Mouse (Mus musculus) neural tube, embryonic 10.5 days (tissue): ENCODE data around the gene Sdhaf4.
"Not testable (repeated sequence)": the region's sequence is repeated elsewhere in the genome, so short reads cannot be mapped to it uniquely, and the experiment has no call there.

Experiments
- DNase-seq: peaks from one replicate; pipeline ENCODE4 v3.0.0-alpha.2; 2017; ENCODE audit warnings: low spot score; ENCODE audit errors: extremely low spot score

The Sdhaf4 gene

DNA sequence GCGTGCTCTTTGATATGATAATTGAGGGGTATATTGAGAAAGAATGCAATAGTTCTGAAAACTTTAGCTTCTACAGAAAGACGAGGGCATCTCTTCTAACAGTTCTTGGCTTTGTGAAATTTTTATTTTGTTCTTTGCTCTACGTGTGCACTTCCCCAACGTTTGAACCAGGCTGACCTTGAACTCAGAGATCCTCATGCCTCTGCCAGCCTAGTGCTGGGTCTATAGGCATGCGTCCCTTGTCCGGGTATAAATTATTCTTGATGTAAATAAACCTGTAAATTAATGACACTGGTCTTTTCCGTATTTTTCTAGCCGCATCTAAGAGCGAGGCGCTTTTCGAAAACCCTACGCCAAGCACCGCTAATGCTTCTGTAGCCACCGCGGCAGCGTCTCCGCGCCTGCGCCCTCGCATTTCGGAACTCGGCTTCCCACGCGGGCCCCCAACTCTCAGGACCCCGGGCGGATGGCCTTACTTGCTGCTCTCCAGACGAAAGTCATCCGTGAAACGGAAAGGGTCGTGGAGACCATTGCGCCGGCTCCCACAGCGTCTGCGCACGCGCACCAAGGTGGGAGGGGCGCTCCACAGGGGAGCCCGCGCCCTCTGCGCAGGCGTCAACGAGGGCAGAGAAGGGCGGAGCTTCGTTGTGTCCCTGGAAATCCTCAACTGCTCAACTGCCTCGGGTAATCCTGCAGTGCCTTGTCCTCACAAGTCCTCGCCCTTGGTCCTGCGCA, at the start of gene Sdhaf4:
TSS of gene Sdhaf4 (minus strand) at position 587 of the 735 bp plus-strand sequence.
- peak; percentile 94 for DNase-seq

GRCm38 (mm10) chr1:24046730-24047510, 41.5 kb upstream of the Sdhaf4 start:
- DNase-seq = no peak

DNA sequence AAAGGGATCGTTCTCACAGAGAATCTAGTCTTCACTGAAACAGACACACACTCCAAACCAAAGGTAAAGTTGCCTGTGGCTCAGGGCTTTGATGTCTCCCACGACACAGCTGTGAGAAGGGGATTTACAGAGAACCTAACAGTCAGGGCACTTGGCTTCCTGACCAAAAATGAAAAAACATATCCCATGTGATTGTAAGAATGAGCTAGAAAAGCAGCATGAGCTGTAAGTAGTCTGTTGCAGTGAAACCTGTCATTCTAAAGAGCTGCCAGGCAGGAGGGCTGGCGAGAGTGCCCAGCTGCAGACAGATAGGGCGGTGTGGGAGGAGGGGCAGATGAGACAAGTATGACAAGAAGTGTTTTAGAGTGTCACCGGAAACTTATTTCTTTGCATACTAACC, 40.2 kb upstream of the Sdhaf4 start:
- DNase-seq = no peak

- no peak for DNase-seq
Observed at GRCm38 (mm10) chr1:24043007-24043406, 37.6 kb upstream of the Sdhaf4 start.

GRCm38 (mm10) chr1:24033759-24034423, 28.4 kb upstream of the Sdhaf4 start:
- DNase-seq = no peak

DNA sequence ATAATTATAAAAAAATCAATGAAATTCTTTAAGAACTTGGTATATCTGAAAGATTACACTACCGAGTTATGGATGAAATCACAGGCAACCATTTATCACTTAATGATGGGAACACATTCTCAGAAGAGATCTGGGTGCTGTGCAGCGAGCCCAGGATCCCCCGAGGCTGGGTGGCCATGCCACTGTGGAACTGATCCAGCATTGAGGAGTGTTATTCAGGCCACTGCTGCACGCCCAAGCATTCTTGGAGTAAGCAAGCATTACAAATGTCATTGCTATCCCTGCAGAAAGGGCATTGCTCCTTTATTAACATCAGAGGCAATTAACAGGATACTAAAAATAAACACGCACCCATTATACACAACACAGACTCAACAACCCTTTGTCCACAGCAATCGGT, 5.4 kb upstream of the Sdhaf4 start:
- DNase-seq = no peak

GRCm38 (mm10) chr1:24010016-24010415, 4.6 kb upstream of the Sdhaf4 start:
- DNase-seq = no peak

DNA sequence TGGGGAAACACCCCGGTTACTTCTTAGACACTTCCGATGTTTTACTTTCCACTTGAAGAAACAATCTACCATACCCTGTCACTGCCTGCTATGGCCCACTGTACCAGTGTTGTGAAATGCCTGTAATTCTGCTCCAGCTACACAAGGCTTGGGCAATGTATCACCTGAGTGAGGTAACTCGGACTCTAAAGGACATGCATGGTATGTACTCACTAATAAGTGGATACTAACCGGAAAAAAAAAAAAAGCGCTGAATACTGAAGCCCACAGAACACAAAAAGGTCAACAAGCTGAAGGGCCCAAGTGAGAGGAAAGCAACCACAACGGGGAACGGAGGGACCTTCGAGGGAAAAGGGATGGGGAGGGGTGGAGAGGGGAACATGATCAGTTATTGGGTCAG, 2.2 kb upstream of the Sdhaf4 start:
- no peak for DNase-seq

DNA sequence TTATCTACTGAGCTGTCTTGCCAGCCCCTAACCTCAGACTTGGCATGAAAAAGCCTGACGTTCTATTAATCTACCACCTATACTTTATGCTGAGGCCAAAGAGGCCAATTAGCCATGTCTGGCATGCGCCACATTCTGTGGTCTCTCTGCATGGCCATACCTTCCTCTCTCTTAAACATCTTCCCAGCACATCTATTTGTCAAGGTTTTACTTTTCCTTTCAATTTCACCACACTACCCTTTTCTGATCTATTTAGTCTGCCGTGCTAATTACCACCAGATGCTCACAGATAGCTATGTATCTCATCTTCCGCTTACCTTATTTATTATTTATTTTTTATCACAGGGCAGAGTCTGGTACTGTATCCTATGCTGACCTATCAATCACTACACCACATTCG, 6.1 kb downstream of the Sdhaf4 start:
- DNase-seq = no peak

DNA sequence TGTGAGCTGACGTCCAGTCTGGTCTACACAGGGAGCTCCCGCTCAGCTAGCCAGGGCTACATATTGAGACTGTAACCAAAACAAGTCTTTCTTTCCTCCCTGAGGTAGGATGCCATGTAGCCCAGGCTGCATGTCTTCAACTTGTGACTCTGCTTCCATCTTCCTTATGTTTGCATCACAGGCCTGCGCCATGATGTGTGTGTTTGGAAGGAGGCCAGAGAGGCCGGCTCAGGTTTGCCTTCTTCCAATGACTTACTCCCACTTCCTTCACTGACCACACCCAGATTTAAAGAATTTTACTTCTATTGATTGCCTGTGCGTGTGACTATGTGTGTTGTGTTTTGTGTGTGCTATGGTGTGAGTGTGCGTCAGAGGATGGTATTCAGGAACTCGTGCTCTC, 6.6 kb downstream of the Sdhaf4 start:
- no peak for DNase-seq

DNA sequence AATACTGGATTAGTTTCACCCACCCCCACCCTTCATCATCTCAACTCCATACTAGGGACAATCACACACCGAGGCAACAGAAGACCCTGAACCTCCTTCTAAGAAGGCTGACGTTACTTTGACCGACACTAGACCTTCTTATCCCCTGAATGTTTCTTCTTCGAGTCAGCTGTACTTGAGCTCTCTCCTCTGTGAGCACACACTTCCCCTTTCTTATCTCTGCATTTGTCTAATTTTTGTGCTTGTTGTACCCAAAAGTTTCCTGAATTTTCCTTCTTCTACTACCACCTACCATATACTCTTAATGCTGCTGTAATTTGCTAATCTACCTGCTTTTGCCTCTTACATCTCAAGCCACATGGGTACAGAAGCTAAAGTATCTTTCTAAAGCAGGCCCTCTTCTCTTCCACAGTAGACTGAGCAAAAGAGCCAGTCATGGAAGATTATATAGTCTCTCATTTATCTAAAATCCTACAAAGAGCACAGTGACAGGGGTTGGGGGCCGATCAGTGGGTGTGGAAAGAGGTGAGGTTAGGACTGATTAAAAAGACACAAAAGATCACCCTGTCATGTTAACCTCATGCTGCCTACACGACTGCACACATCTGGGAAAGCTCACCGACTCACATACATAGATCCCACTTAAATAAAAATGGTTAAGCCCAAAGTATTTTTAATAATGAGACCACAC, 7.2 kb downstream of the Sdhaf4 start:
- no peak for DNase-seq

- no peak for DNase-seq
Observed at GRCm38 (mm10) chr1:23997493-23997892, 8.0 kb downstream of the Sdhaf4 start.

- no peak for DNase-seq
Observed at GRCm38 (mm10) chr1:23995420-23995819, 10.0 kb downstream of the Sdhaf4 start.

DNA sequence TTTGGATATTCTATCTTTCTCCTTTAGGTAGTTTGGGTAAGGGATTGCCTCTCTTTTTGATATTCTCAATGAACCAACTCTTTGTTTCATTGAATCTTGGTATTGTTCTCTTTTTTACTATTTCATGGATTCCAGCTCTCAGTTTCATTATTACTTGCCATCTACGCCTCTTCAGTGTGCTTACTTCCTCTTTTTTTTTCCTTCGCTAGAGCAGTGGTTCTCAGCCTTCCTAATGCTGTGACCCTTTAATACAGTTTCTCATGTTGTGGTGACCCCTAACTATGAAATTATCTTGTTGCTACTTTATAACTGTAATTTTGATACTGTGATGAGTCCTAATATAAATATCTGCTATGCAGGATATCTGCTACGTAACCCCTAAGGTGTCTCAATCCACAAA, 22.3 kb downstream of the Sdhaf4 start:
- no peak for DNase-seq

- DNase-seq = no peak
Observed at GRCm38 (mm10) chr1:23978281-23978680, 27.2 kb downstream of the Sdhaf4 start.

DNA sequence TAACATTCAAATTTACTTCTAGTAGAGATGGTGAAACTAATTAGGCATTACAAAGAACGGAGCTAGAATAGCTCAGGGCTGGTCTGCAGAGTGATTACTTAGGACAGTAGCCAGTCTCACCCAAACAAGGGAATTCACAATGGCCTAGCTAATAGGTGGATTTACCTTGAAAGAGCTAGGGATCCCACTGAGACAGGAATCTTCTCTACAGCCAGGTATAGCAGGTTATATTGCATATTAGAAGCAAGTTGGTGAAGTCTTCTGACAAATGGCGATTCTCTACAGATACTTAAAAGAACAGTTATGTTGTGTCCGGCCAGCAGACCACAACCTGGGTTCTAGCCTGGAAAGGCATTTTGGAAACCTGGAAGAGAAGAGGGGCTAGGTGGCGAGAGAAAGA, 34.3 kb downstream of the Sdhaf4 start:
- not testable (repeated sequence) for DNase-seq

DNA sequence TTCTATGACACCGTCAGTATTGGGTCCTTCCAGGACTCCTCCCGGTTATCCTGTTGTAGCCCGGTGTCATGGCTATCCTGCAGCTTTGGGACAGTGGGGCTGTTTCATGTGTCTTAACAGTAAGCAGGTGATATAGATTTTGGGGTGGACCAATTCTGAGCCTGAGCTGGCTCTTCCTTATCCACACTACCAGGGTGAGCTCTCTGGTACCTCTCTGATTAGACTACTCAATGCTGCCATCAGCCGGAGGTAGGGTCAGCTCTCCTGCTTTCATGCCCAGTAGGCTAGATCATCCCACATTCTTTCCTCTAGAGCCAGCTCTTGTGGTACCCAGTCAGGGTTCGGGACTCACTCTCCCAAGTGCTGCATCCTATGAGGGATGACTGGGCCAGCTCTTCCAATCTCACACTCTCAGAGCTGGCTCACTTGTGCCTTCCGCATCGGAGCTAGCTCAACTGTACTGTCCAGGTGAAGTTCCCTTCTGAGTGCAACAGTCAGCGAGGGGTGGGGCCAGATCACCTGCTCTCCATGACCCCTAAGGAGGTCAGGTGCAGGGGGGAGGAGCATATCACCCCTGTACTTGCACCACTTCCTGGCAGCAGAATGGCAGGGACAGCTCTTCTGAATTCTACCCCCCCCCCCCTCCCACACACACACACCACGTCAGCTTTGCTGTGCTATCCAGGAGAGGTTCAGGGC, 37.3 kb downstream of the Sdhaf4 start:
- DNase-seq = no peak

DNA sequence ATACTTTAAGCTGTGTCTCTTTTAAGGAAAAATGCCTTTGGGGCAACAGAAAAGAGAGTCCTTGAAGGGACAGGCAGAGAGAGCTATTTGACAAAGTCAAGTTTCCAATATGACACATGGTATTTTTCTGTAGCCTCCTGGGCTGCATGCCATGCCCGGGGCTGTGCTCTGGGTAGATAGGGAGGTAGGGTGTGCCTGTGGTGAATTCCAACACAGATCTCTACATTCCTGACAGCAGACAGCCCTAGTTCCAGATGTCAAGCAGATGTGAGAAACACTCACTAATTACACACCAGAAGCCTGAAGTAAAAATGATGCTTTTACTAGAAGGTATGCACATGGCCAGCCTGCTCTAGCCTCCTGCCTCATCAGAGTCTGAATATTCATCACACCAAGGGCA, 39.2 kb downstream of the Sdhaf4 start:
- DNase-seq = no peak

- peak; percentile 20 for DNase-seq
Observed at GRCm38 (mm10) chr1:23959415-23959732, 46.1 kb downstream of the Sdhaf4 start.

DNA sequence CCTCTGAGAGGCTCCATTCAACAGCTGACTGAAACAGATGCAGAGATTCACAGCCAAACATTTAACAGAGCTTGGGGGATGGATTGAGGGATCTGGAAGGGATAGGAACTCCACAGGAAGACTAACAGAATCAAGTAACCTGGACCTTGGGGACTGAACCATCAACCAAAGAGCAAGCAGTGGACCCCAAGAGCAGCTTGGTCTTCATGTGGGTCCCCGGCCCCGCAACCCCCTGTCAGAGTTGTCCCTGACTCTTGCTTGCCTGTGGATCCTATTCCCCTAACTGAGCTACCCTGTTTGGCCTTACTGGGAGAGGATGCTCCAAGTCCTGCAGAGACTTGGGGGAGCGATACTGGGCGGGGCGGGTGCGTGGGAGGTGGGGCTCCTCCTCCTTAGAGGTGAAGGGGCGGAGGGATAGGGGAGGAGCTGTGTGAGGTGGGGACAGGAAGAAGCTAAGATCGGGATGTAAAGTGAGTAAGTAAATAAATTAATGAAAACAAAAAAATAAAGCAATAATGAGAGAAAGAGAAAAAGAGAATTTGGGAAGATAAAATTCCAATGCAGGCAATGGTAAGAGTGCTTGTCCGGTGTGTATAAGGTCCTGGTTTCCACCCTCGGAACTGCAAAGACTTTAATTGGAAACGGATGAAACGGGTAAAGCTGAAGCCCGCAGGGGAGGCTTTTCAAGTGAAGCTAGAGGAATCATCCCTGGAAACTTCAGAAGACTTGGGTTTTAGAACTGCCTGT, 46.6 kb downstream of the Sdhaf4 start:
- DNase-seq = peak; percentile 43

DNA sequence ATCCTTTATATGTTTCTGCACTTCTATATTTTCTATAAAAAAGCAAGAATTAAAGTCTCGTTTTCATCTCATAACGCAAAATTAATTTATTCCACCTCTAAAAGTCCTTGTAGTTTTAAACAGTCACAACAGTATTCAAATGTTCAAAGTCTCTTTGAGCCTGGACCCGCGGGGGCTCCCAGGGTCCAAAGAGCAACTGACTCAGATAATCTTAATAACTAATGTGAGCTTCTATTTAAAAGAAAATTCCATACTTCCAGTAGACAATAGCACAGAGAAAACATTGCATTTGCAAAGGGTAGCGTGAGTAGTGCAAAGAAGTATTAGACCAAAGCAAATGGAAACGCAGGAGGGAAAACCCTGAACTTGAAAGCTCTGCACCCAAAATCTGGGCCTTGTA, 47.4 kb downstream of the Sdhaf4 start:
- DNase-seq = no peak
